Mouse (Mus musculus) stomach, embryonic 14.5 days (tissue): ENCODE measurements around the gene Strn4. TPM values are rescaled to one million over a fixed set of nuclear protein-coding genes. Genes with fewer than 3 reads are reported as not detected.
A peak's percentile ranks its signal among the peaks of the same experiment; 100 is the strongest.

Source experiments
- ATAC-seq: fragments of 200-750 bp; cut with Nextera tagmentation; 2 replicates; pipeline ENCODE4 v1.8.0; 2017; ENCODE audit warnings: low read depth, moderate TSS enrichment; ENCODE audit not compliant: insufficient number of reproducible peaks, insufficient read depth, low FRiP score
- H3K27ac ChIP-seq: fragments of 300-500 bp; sonication (generic); 2 replicates; pipeline ENCODE4 v1.5.1; 2014; ENCODE audit warnings: mild to moderate bottlenecking, low read length, moderate library complexity, mixed read lengths
- H3K27me3 ChIP-seq: fragments of 300-500 bp; sonication (generic); 2 replicates; pipeline ENCODE4 v1.6.1; 2014; ENCODE audit warnings: low read length, control low read depth, mixed read lengths; ENCODE audit not compliant: control insufficient read depth, insufficient read depth
- H3K36me3 ChIP-seq: fragments of 300-500 bp; sonication (generic); 2 replicates; pipeline ENCODE4 v1.6.1; 2014; ENCODE audit warnings: mild to moderate bottlenecking, control low read depth, low read length, moderate library complexity, mixed read lengths; ENCODE audit not compliant: control insufficient read depth, insufficient read depth
- H3K4me1 ChIP-seq: fragments of 300-500 bp; sonication (generic); 2 replicates; pipeline ENCODE4 v1.6.1; 2014; ENCODE audit warnings: low read length, control low read depth, mixed read lengths; ENCODE audit not compliant: control insufficient read depth, insufficient read depth
- H3K4me2 ChIP-seq: fragments of 300-500 bp; sonication (generic); replicated peaks from 2 replicates; pipeline ENCODE4 v1.6.1; 2014; ENCODE audit warnings: low read depth, low read length, control low read depth
- H3K4me3 ChIP-seq: fragments of 300-500 bp; sonication (generic); 2 replicates; pipeline ENCODE4 v1.5.1; 2014; ENCODE audit warnings: low read depth, low read length, control low read depth
- H3K9ac ChIP-seq: fragments of 300-500 bp; sonication (generic); replicated peaks from 2 replicates; pipeline ENCODE4 v1.6.1; 2014; ENCODE audit warnings: low read depth, mild to moderate bottlenecking, control low read depth, low read length, moderate library complexity, mixed read lengths
- H3K9me3 ChIP-seq: fragments of 300-500 bp; sonication (generic); 2 replicates; pipeline ENCODE4 v1.6.1; 2016; ENCODE audit warnings: low read depth, low read length, control low read depth; ENCODE audit not compliant: control insufficient read depth
- WGBS: fragments of 180-500 bp; shearing (Covaris S2); extraction: QIAGEN DNeasy Blood & Tissue Kit; methylation state at CpG from one replicate; pipeline ENCODE4 v1.1.7; 2014; 5-methylcytosine and 5-hydroxymethylcytosine counted together
- polyA plus RNA-seq: library from polyadenylated mRNA; unstranded; fragments of >200 nt; fragmentation: Nextera tagmentation; extraction: Ambion mirVana; gene quantifications from 2 replicates; pipeline ENCODE4 v1.2.1, GENCODE M21; 2014

The Strn4 gene
- polyA plus RNA-seq, 1 experiment from 2014 or later, result 105 TPM

GRCm38 (mm10) chr7:16826571-16826970, 10.9 kb downstream of the Strn4 start:
- no peaks in the 10 kb centered on the region for H3K9me3 ChIP-seq

GRCm38 (mm10) chr7:16827274-16827673, 11.6 kb downstream of the Strn4 start:
- Histone ChIP-seq H3K4me3 (no peak overlapping the region), H3K4me1 (no peaks in the 10 kb centered on the region), H3K27me3 (no peaks in the 10 kb centered on the region), H3K9me3 (no peaks in the 10 kb centered on the region), H3K9ac (no peak overlapping the region), H3K36me3 (peaks cover 79% of the 10 kb centered on the region), H3K27ac (no peak overlapping the region), H3K4me2 (no peak overlapping the region)
- ATAC-seq, result no peak
- 79% methylated on average over 4 of the region's 4 CpGs for WGBS

More at GRCm38 (mm10) chr7:16826571-16826970, 10.9 kb downstream of the Strn4 start:
- no peak overlapping the region for H3K4me3 ChIP-seq
- H3K4me1 ChIP-seq, result no peaks in the 10 kb centered on the region
- WGBS, result 85% methylated on average over 5 of the region's 5 CpGs
- peaks cover 72% of the 10 kb centered on the region for H3K36me3 ChIP-seq
- no peak overlapping the region for H3K4me2 ChIP-seq
- ATAC-seq, result no peak
- H3K27ac ChIP-seq, result no peak overlapping the region
- no peaks in the 10 kb centered on the region for H3K27me3 ChIP-seq
- H3K9ac ChIP-seq, result no peak overlapping the region

- Histone ChIP-seq H3K36me3 (peaks cover 89% of the 10 kb centered on the region), H3K27ac (no peak overlapping the region), H3K9me3 (no peaks in the 10 kb centered on the region), H3K4me2 (no peak overlapping the region), H3K4me1 (no peaks in the 10 kb centered on the region), H3K9ac (no peak overlapping the region), H3K4me3 (no peak overlapping the region), H3K27me3 (no peaks in the 10 kb centered on the region)
- ATAC-seq, result no peak
- 80% methylated on average over 9 of the region's 9 CpGs for WGBS
Measured at GRCm38 (mm10) chr7:16830449-16830848, 14.8 kb downstream of the Strn4 start.

- ATAC-seq, result no peak
- Histone ChIP-seq H3K27me3 (no peaks in the 10 kb centered on the region), H3K4me1 (0 out of 2 replicates have a peak, but pooled peaks cover 5% of the 10 kb centered on the region), H3K27ac (no peak overlapping the region), H3K36me3 (peaks cover 59% of the 10 kb centered on the region), H3K9me3 (no peaks in the 10 kb centered on the region), H3K4me3 (no peak overlapping the region), H3K9ac (no peak overlapping the region), H3K4me2 (no peak overlapping the region)
- WGBS, result 91% methylated on average over 18 of the region's 18 CpGs
Measured at GRCm38 (mm10) chr7:16837916-16838803, 22.5 kb downstream of the Strn4 start.

GRCm38 (mm10) chr7:16838804-16839426, 23.2 kb downstream of the Strn4 start:
- 77% methylated on average over 6 of the region's 6 CpGs for WGBS
- Histone ChIP-seq H3K27me3 (no peaks in the 10 kb centered on the region), H3K4me2 (no peak overlapping the region), H3K36me3 (peaks cover 51% of the 10 kb centered on the region), H3K9ac (no peak overlapping the region), H3K27ac (no peak overlapping the region), H3K4me1 (peaks cover 7% of the 10 kb centered on the region; the same call in 1 of the 2 replicates), H3K4me3 (no peak overlapping the region), H3K9me3 (no peaks in the 10 kb centered on the region)
- ATAC-seq, result no peak

- no peak overlapping the region for H3K9ac ChIP-seq
- H3K4me3 ChIP-seq, result no peak overlapping the region
- ATAC-seq, result no peak
- 94% methylated on average over 12 of the region's 12 CpGs for WGBS
- H3K4me1 ChIP-seq, result peaks cover 11% of the 10 kb centered on the region; the same call in 1 of the 2 replicates
- H3K4me2 ChIP-seq, result no peak overlapping the region
- H3K27ac ChIP-seq, result no peak overlapping the region
- no peaks in the 10 kb centered on the region for H3K9me3 ChIP-seq
- peaks cover 45% of the 10 kb centered on the region for H3K36me3 ChIP-seq
- no peaks in the 10 kb centered on the region for H3K27me3 ChIP-seq
Measured at GRCm38 (mm10) chr7:16839427-16840108, 23.9 kb downstream of the Strn4 start.

GRCm38 (mm10) chr7:16840109-16840491, 24.4 kb downstream of the Strn4 start:
- Histone ChIP-seq H3K9ac (no peak overlapping the region), H3K4me3 (no peak overlapping the region), H3K27ac (no peak overlapping the region), H3K4me1 (peaks cover 16% of the 10 kb centered on the region; the same call in 1 of the 2 replicates), H3K4me2 (no peak overlapping the region), H3K27me3 (no peaks in the 10 kb centered on the region), H3K9me3 (no peaks in the 10 kb centered on the region), H3K36me3 (peaks cover 39% of the 10 kb centered on the region)
- ATAC-seq, result no peak
- 87% methylated on average over 2 of the region's 2 CpGs for WGBS

GRCm38 (mm10) chr7:16841078-16841477, 25.4 kb downstream of the Strn4 start:
- peaks cover 38% of the 10 kb centered on the region for H3K36me3 ChIP-seq
- H3K4me2 ChIP-seq, result no peak overlapping the region
- no peaks in the 10 kb centered on the region for H3K27me3 ChIP-seq

More at GRCm38 (mm10) chr7:16841078-16841477, 25.4 kb downstream of the Strn4 start:
- Histone ChIP-seq H3K4me1 (peaks cover 20% of the 10 kb centered on the region; the same call in 1 of the 2 replicates), H3K9me3 (no peaks in the 10 kb centered on the region), H3K4me3 (no peak overlapping the region), H3K9ac (no peak overlapping the region), H3K27ac (peak overlapping the region; percentile 64; the same call in 1 of the 2 replicates)
- WGBS, result 73% methylated on average over 4 of the region's 4 CpGs
- ATAC-seq, result no peak
